Mouse (Mus musculus): ENCODE measurements around the gene Tpr.

- TF ChIP-seq GATA1 (IDR thresholded peaks at IDR 0.05; ENCODE audit: borderline replicate concordance, low read length) (no peak), FLI1 (IDR thresholded peaks at IDR 0.05; ENCODE audit: low read length) (no peak)
Observed at GRCm38 (mm10) chr1:150441731-150442130, 49.1 kb downstream of the Tpr start.
